Mouse (Mus musculus) A20 (cell line): ENCODE measurements at regions not wholly inside any gene's neighbourhood (a gene's known extent, or its start where the extent isn't known, plus 50 kb on each side); places are given as distances from the start of the nearest gene placed in this dataset.

Source experiments
- DNase-seq: peaks from one replicate; pipeline ENCODE4 v3.0.0-alpha.2; 2011; ENCODE audit warnings: low read depth, low spot score

GRCm38 (mm10) chr3:148336640-148337039, 653.7 kb downstream of the Adgrl2 start:
- DNase-seq, result no peak

- DNase-seq, result peak; percentile 5
These were observed 654.3 kb downstream of the Adgrl2 start for GRCm38 (mm10) chr3:148336091-148336511.

- no peak for DNase-seq
These were observed 654.7 kb downstream of the Adgrl2 start for GRCm38 (mm10) chr3:148335654-148336053.

GRCm38 (mm10) chr3:148324911-148325621, 665.3 kb downstream of the Adgrl2 start:
- DNase-seq, result no peak

- no peak for DNase-seq
These were observed 668.5 kb downstream of the Adgrl2 start for GRCm38 (mm10) chr3:148321894-148322293.

- DNase-seq, result no peak
These were observed 674.2 kb downstream of the Adgrl2 start for GRCm38 (mm10) chr3:148316198-148316597.

GRCm38 (mm10) chr3:148315286-148315685, 675.1 kb downstream of the Adgrl2 start:
- no peak for DNase-seq

- no peak for DNase-seq
These were observed 694.8 kb downstream of the Adgrl2 start for GRCm38 (mm10) chr3:148295515-148295914.

GRCm38 (mm10) chr3:148278978-148279377, 711.4 kb downstream of the Adgrl2 start:
- no peak for DNase-seq

GRCm38 (mm10) chr3:148272159-148272848, 718.1 kb downstream of the Adgrl2 start:
- DNase-seq, result no peak

GRCm38 (mm10) chr3:148268812-148269211, 721.5 kb downstream of the Adgrl2 start:
- DNase-seq, result no peak

GRCm38 (mm10) chr3:148259211-148259610, 731.1 kb downstream of the Adgrl2 start:
- no peak for DNase-seq

- no peak for DNase-seq
These were observed 741.7 kb downstream of the Adgrl2 start for GRCm38 (mm10) chr3:148248617-148249016.

GRCm38 (mm10) chr3:148246786-148247185, 743.6 kb downstream of the Adgrl2 start:
- DNase-seq, result no peak

GRCm38 (mm10) chr3:148238093-148238492, 752.3 kb downstream of the Adgrl2 start:
- no peak for DNase-seq

- no peak for DNase-seq
These were observed 752.8 kb downstream of the Adgrl2 start for GRCm38 (mm10) chr3:148237555-148237954.

- no peak for DNase-seq
These were observed 756.7 kb downstream of the Adgrl2 start for GRCm38 (mm10) chr3:148233616-148234015.

- DNase-seq, result no peak
These were observed 761.2 kb downstream of the Adgrl2 start for GRCm38 (mm10) chr3:148229192-148229591.

GRCm38 (mm10) chr3:148228002-148228707, 762.2 kb downstream of the Adgrl2 start:
- no peak for DNase-seq

- peak; percentile 34 for DNase-seq
These were observed 769.5 kb downstream of the Adgrl2 start for GRCm38 (mm10) chr3:148220826-148221225.

GRCm38 (mm10) chr3:148220024-148220590, 770.2 kb downstream of the Adgrl2 start:
- DNase-seq, result no peak

- DNase-seq, result no peak
These were observed 788.2 kb downstream of the Adgrl2 start for GRCm38 (mm10) chr3:148202148-148202547.
